Mouse (Mus musculus): ENCODE data around the gene Aurkb.

GRCm38 (mm10) chr11:69087597-69087996 is 42.1 kb downstream of the Aurkb start:
- TF ChIP-seq CTCF (IDR thresholded peaks at IDR 0.05; ENCODE audit: extremely low read depth, insufficient read depth, insufficient read length, insufficient replicate concordance), result no peak
- TF ChIP-seq POLR2A (IDR thresholded peaks at IDR 0.05; ENCODE audit: low read depth, low read length), result no peak
